Mouse (Mus musculus): ENCODE measurements around the gene Mpv17l2.

The Mpv17l2 gene

GRCm38 (mm10) chr8:70724216-70724615 lies 36.5 kb downstream of the Mpv17l2 start:
- DNase-seq (ENCODE audit: extremely low spot score, low spot score): no peak

- no peak for DNase-seq (ENCODE audit: extremely low spot score, low spot score)
Observed at GRCm38 (mm10) chr8:70723486-70724210, 37.1 kb downstream of the Mpv17l2 start, which contains the start of gene Pde4c. Gene Pde4c (plus strand): TSS chr8:70723720.

DNA sequence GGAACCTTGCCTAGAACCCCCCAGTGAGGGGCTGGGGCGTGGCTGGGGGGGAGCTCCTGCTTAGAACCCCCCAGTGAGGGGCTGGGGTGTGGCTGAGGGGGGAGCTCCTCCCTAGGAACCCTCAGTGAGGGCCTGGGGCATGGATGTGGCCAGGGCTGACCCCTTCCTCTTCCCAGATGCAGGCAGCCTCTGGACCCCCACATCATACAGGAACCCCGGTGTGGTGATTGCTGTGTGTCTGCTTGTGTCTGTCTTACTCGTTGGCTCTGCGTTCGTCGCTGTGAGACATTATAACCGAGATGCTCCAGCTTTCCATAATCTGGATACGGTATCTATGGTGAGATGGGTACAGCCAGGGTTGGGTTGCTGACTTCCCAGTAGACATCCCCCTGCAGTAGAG lies 39.1 kb downstream of the Mpv17l2 start:
- DNase-seq (ENCODE audit: extremely low spot score, low spot score): no peak

DNA sequence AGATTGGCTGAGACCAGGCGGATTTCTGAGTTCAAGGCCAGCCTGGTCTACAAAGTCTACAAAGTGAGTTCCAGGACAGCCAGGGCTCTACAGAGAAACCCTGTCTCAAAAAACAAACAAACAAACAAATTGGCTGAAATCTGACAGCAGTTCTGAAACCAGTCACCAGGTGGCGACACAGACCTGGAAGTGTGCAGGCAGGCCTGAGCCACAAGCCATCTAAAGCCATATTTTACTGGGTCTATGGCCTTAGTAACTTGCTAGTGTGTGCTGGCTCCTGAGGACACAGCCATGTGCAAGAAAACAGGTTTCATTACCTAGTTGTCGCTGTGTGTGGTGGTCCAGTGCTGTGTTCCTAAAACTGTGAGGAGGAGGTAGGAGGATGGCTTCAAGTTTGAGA lies 40.0 kb downstream of the Mpv17l2 start:
- DNase-seq (ENCODE audit: extremely low spot score, low spot score): peak; percentile 85

DNA sequence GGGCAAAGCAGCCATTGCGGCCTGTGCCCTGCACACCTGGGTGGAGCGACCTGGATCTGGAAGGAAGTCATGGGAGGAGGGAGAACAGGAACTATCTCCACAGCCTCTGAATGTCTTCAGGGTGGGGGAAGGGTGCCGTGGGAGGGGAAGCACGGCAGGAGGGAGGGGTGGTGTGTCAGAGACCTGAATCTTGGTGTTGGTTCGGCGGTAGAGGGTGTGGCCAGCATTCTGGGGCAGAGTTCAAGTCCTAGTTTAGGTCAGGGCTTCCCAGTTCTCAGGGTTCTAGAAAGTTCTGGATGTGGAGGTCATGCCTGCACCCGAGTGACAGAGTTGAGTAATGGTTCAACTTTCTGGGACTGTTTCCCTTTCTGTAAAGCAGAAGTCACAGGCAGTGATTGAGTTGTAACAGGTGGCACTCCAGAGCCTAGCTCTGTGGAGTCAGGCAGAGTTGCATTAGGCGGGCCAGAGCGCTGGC lies 40.9 kb downstream of the Mpv17l2 start:
- DNase-seq (ENCODE audit: extremely low spot score, low spot score): no peak

DNA sequence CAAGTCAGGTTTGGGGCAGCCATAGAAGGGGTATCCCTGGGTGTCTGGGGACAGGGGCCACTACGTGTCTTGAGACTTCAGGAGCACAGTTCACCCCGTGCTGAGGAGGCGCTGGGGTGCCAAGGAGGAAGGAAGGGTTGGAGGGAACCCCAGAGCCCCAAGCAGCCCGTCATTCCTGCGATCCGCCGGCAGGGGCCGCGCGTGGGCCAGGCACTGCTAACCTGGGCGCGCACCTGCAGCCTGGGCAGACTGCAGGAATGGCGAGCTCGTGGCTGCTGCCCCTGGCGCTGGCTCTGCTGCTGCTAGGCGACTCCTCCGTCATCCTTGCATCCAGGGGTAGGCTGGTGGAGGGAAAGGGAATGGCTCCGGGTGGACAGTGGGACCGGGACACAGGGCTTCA lies 42.4 kb downstream of the Mpv17l2 start, which contains the start of gene Gm3336:
TSS of gene Gm3336 (plus strand) at position 247 of the 400 bp plus-strand sequence.
- peak; percentile 51 for DNase-seq (ENCODE audit: extremely low spot score, low spot score)

DNA sequence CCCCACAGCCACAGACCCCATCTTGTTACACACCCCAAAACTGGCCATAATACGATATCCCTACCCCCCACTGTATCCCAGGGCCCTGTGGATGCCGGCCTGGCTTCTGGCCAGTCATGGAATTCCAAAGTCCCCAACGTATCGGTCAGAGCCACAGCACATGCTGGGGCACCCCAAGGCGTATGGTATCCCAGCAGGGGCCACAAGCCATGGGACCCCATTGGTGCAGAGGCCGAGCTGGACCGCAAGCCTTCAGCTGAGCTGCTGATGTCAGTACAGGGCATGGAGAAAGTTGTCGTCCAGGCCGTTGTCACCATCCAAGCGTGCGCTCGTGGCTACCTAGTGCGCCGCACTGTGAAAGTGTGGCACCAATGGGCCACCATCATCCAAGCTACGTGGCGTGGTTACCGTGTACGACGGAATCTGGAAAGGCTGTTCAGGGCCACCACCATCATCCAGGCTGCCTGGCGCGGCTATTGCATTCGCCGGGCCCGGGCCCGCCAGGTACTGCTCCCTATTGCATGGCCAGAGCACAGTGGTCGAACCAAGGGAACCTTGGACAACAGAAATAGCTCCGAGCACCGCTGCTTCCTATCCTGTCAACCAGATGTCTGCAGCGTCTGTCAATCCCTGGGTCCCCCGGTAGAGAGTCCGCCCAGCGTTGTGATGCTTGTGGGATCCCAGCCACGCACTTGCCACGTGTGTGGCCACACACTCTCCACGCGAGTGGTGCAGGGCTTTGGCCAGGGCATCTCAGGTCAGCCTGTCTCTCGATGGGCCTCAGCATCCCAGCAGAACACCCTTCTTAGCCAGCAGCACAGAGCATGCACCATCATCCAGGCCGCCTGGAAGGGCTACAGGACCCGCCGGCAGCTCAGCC lies 44.0 kb downstream of the Mpv17l2 start:
- DNase-seq (ENCODE audit: extremely low spot score, low spot score): no peak

DNA sequence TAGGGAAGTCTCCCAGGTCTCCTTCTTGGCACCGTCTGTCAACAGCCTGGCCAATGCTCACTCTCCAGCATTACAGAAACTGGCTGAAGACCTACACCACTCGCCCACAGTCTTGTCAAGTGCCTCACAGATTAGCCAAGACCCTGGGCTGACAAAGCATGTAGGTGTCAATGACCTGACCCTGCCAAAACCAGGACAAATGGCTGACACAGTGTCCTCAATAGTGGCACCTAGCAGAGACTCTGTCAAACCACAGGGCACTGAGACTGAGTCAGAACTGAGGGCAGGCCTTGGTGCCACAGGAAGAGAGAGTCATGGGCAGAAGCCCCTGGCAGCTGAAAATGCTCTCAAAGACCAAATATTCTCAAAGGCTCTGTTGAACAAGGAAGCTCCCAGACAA lies 45.7 kb downstream of the Mpv17l2 start:
- no peak for DNase-seq (ENCODE audit: extremely low spot score, low spot score)

- no peak for DNase-seq (ENCODE audit: extremely low spot score, low spot score)
Observed at GRCm38 (mm10) chr8:70713991-70714390, 46.8 kb downstream of the Mpv17l2 start.

GRCm38 (mm10) chr8:70711041-70711440 lies 49.7 kb downstream of the Mpv17l2 start:
- DNase-seq (ENCODE audit: extremely low spot score, low spot score): no peak

- no peak for DNase-seq (ENCODE audit: extremely low spot score, low spot score)
Observed at GRCm38 (mm10) chr8:70710296-70710695, 50.5 kb downstream of the Mpv17l2 start.

DNA sequence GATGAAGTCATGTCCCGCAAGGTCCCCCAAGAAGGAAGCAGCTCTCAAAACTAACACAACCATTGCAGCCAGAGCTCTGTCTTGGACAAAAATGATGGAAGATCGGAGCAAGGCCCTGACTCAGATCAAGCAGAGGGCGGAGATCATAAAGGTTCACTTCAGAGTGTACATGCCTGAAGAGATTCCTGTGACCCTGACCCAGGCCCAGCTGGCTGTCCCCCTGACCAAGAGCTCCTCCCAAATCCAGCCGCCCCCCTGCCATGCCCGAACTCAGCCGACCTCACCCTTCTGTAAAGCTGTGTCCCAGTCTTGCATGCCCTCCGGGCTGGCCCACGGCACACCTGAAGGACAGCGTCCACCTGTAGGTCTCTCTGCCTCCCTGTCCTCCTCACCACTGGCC lies 51.0 kb downstream of the Mpv17l2 start:
- DNase-seq (ENCODE audit: extremely low spot score, low spot score): no peak
